Mouse (Mus musculus) gastrocnemius, postnatal 36 days (tissue): ENCODE measurements around the gene Rab3il1. TPM values are rescaled to one million over a fixed set of nuclear protein-coding genes. Genes with fewer than 3 reads are reported as not detected.

Experiments used
- DNase-seq, 2 experiments: peaks; one replicate each; pipeline ENCODE4 v3.0.0; 2022
- intact Hi-C: fragments of 180-260 bp; cut with DNase I; formaldehyde crosslinking; loops from one replicate; pipeline ENCODE4 v1.15.1; 2025
- total RNA-seq, 2 experiments: library from RNA; stranded (reverse); gene quantifications; 2 replicates each; pipeline ENCODE4 v1.2.3; 2021

Gene Rab3il1
- total RNA-seq, 2 experiments from 2014 or later = 4.5 to 4.6 TPM

DNA sequence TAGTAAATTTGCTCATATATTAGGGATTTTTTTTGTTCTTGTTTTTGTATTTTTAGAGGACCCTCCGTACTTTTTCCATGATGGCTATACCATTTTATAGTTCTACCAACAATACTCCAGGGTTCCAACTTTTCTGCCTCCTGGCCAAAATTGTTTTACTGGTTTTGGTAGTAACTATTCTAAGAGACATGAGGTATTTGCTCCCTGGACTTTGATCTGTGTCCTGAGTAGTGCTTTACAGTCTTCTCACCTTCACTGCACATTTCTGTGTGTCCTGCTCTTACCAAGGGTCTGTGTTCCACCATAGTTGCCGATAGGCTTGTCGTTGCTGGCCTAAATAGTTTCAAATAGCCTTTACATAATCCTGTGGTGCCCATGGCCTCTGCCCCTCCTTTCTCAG is 36.9 kb downstream of the Rab3il1 start:
- no peak for DNase-seq
- intact Hi-C loops = loop anchor here (5.0 kb wide), 1 partner anchor 159 kb away; no protein-coding TSS in a partner anchor

DNA sequence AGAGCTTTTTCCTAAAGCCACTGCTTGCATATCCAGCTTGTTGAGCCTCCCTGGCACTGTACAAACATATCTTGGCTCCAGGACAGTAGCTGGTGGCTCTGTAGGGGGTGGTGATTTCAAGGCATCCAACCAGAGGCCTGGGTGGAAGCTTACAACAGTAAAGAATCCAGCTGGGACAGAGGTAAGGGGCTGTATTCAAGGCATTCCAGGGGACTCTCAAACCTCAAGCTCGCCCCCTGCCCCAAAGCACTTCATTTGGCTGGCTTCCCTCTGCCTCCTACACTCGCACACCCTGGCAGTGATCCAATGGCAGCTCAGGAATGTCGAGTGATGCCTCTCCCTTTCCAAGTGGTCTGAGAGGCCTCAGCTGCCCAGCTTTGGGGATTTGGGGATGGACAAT is 37.4 kb downstream of the Rab3il1 start:
- DNase-seq = no peak
- intact Hi-C loops = loop anchor here (5.0 kb wide), 1 partner anchor 158 kb away; no protein-coding TSS in a partner anchor

DNA sequence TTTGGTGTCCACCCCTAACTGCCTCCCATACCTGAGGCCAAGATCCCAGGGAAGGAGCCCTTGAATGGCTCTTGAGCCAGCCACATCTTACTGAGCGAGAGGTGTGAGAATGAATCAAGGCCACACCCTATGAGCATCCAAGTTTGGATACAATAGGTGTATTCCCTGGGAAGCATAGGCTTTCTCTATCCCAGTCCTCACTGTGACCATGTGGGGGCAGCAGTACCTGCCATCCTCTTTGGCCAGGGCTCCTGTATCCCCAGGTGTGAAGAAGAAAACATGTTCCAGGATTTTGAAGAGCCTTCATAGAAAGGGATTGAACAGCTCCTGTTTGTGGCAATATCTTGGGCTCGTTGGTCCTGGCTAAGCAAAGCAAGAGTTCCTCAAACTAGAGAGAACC is 38.1 kb downstream of the Rab3il1 start:
- no peak for DNase-seq
- intact Hi-C loops = loop anchor here (5.0 kb wide), 2 partner anchors 63 to 158 kb away; partner anchors contain the start of gene Fads2

DNA sequence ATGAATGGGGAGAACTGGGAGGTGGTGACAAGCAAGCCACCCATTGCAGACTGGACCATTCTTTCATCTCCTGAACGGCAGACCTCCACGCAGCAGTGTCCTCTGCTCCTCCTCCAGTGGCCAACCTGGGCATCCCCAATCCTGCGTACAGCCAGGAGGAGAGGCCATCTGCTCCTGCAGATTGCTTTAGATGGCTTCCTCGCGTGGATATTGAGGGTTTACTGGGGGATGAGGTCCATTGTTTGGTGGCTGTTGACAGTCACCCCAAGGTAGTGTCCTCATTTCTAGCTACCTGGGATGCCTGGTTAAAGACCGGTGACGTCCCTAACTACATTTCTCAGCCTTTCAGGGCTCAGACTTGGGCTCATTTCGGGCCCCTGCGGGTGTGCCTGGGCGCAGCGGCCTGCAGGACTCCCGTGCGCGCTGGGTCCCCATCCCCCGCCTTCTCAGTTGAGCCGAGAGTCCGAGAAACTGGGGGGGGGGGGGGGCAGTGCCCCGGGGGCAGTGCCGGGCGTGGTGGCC is 39.5 kb downstream of the Rab3il1 start:
- intact Hi-C loops = loop anchor here (5.0 kb wide), 1 partner anchor 61 kb away; the partner anchor contains the start of gene Fads2
- no peak for DNase-seq

DNA sequence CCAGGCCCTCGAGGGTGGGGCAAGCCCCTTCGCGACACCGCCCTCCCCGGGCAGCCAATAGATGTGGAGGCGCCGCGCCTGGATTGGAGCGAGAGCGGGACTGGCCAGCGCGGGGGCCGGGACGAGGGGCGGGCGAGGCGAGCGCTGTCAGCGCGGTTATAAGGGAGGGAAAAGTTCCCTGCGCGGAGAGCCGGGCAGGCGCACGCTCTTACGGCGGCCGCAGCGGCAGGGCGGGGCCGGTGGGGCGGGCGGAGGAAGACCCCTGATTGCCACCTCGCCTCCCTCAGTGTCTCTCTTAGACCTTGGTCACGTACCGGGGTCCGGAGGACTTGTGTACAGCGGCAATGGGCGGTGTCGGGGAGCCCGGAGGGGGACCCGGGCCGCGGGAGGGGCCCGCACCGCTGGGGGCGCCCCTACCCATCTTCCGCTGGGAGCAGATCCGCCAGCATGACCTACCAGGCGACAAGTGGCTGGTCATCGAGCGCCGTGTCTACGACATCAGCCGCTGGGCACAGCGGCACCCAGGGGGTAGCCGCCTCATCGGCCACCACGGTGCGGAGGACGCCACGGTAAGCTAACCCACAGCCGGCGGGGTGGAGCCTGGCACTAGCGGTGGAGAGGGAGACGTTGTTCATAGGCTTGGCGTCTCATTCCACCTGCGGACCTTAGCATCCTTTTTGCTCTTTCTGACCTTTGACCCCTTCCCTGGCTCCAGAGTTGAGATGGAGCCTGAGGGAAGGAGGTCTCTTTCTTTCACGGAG is 40.1 kb downstream of the Rab3il1 start, which contains the start of gene Fads3:
Gene Fads3, plus strand, starts transcription at position 182 of the 761 bp plus-strand sequence.
- peak; percentile 72 to 83 for DNase-seq
- intact Hi-C loops = loop anchor here (5.0 kb wide), 1 partner anchor 61 kb away; the partner anchor contains the start of gene Fads2

DNA sequence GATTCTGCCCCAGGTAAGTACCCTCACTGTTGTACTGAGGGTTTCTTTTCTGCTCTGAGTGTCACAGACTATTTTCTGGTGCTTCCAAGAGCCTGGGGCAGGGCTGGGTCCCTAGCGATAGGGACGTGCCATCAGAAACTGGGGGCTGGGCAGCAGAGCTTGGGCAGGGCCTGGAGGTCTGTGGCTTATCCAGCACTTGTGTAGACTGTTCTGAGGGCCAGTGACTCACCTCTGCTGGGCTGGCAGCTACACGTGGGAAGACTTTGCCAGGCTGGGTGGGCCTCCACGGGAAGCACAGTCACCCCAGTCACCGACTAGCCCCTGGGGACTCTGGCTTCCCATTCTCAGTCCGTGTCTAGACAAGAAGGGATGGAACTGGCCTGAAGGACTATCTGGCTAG is 40.8 kb downstream of the Rab3il1 start:
- intact Hi-C loops = loop anchor here (5.0 kb wide), 1 partner anchor 60 kb away; the partner anchor contains the start of gene Fads2
- DNase-seq = no peak

DNA sequence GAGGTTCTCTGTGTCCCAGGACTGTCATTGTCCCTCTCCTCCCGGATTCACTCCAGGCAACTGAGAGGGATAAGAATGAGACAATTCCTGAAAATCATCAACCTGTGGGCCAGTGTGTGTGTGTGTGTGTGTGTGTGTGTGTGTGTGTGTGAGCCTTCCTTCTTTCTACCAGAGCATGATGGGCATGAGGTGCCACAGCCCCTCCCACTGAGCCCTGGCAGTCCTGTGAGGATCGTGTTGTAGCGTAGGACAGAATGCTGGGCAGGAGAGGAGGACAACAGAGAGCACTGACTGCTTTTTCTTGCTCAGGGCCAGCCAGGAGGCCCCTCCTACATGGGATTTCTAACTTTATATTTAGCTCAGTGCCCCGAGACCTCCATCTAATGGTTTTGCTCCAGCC is 41.3 kb downstream of the Rab3il1 start:
- intact Hi-C loops = loop anchor here (5.0 kb wide), 1 partner anchor 59 kb away; the partner anchor contains the start of gene Fads2

DNA sequence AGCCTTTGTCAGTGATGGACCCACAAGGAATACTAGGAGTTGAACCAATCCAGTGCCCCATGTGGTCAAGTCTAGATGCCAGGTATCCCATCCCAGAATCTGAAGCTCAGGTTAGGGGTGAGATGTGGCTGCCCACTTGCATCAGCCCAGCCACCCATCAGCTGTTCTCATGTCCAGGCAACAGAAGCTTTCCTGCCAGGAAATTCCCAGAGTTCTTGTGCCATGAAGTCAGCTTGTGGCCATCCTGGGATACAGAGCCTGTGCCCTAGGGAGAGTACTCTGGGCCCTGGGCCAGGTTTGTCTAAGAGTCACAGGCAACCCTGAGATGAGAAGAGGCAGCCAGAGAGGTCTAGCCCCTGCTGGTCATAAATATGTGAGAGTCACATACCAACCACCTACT is 42.2 kb downstream of the Rab3il1 start:
- no peak for DNase-seq

More for the DNA sequence above, 41.3 kb downstream of the Rab3il1 start:
- no peak for DNase-seq

DNA sequence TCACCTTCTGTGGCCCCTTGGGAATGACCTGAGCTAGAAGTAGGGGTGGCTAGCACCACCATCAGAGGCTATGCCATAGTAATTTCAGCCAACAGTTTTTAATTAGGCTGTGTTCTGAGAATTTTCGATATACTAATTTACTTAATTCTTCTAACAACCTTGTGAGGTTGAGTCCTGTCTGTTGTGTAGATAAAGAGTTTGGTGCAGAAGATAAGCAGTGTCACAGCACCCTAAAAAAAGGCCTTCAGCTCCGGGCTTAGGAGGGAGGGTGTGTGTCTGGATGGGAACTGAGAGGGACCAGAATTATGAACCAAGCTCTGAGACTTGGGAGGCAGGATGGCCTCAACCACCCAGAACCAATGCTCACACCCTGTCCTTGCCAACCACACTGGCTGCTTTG is 44.2 kb downstream of the Rab3il1 start:
- intact Hi-C loops = no loop called here
- DNase-seq = no peak

More for the DNA sequence above, 42.2 kb downstream of the Rab3il1 start:
- intact Hi-C loops = loop anchor here (5.0 kb wide), 1 partner anchor 59 kb away; the partner anchor contains the start of gene Fads2

DNA sequence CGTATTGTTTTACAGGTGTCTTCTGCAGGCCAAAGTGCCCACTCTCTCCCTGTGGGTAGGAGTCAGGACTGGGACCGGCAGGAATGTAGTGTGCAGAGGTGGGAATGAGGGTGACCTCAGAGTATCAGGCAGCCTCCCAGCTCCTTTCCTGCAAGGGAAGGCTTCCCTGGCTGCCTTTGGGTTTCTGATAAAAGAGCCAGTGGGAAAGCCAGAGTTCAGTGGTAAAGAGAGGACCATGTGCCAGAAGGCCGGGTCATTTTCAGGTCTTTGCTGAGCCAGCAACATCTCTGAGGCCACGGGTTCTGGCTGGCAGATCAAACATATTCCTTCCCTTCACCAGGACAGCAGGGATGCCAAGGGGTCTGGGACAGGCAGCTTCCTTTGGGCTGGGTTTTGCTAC is 44.9 kb downstream of the Rab3il1 start:
- intact Hi-C loops = no loop called here
- DNase-seq = no peak

DNA sequence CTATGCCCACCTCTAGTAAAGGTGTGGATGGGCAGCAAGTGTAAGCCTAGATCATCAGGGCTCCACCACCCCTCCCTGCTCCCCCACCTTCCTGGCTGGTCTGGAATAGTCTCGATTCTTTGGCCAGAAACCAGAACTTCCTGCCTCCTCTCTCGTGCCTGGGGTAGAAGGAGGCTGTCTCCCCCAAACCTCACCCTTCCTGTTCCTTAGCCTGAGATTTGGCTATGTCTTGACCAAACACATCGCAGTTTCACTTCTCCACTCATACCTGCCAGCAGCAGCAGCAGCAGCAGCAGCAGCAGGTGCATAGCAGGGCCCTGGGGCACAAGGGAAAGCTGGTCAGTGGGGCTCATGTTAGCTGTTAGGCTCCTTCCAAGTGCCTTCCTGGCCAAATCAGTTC is 45.5 kb downstream of the Rab3il1 start:
- DNase-seq = no peak
- intact Hi-C loops = no loop called here

DNA sequence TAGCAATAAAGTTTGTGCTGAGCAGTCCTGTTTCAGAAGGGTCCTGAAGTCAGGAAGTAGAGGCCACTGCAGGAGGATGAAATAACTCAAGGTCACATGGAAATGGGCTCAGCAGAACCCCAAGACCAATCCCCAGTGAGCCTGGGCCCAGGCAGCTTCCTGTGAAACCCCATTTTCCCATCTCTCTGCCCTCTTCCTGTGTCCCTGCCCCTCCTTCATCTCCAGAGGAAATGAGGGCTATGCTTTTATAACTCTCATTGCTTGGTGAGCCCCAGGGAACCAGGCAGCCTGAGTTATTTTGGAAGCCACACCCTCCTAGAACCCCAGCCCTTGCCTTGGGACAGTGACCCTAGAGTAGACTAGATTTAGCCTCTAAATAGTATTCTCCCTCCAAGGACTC is 48.1 kb downstream of the Rab3il1 start:
- DNase-seq = no peak
- intact Hi-C loops = no loop called here

DNA sequence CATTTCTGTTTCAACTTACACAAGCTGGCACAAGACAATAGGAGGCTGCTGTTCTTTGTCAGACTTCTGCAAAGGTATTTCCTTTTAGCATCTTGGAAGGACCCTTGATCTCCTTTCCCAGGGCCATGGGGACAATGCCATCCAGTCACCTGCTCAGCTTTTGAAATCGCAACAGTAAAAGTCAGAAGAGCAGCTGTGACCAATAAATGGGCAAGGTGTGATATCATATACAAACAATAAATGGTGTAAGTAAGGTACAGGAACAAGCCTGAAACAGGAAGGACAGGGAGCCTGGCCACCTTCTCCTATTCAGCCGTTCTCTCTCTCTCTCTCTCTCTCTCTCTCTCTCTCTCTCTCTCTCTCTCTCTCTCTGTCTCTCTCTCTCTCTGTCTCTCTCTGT is 49.0 kb downstream of the Rab3il1 start:
- intact Hi-C loops = no loop called here
- no peak for DNase-seq

DNA sequence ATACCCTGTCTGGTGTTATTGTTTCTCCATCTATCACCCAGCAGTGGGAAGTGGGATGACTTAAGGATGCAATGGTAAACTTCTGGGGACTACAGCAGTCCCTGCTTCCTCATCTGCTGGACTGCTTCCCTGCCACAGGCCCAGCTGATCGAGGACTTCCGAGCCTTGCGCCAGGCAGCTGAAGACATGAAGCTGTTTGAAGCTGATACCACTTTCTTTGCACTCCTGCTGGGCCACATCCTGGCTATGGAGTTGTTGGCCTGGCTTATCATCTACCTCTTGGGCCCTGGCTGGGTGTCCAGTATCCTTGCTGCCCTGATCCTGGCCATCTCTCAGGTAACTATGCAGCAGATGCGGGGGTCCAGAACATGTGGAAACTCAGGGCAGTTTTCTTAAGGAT is 51.2 kb downstream of the Rab3il1 start:
- intact Hi-C loops = no loop called here

DNA sequence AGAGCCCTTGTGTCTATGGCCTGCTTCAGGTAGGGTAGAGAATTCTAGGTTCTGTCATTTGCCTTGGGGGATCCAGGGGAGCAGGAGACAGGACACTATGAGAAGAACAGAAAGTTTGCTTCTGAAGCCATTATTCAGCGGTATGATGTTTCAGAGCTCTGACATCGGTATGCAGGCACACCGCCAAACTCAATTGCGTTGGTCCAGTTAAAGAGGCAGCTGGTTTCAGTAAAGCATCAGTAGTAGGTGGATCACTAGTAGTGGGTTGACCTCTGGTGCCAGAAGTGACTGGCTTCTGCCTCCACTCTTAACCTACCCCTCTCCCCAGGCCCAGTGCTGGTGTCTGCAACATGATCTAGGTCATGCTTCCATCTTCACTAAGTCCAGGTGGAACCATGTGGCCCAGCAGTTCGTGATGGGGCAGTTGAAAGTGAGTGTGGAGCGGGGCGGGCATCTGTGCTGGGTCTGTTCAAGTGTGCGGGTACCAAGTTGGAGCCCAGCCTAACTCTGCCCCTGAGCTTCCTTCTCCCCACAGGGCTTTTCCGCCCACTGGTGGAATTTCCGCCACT is 52.3 kb downstream of the Rab3il1 start:
- intact Hi-C loops = no loop called here
- DNase-seq = no peak

More for the DNA sequence above, 51.2 kb downstream of the Rab3il1 start:
- DNase-seq = no peak

DNA sequence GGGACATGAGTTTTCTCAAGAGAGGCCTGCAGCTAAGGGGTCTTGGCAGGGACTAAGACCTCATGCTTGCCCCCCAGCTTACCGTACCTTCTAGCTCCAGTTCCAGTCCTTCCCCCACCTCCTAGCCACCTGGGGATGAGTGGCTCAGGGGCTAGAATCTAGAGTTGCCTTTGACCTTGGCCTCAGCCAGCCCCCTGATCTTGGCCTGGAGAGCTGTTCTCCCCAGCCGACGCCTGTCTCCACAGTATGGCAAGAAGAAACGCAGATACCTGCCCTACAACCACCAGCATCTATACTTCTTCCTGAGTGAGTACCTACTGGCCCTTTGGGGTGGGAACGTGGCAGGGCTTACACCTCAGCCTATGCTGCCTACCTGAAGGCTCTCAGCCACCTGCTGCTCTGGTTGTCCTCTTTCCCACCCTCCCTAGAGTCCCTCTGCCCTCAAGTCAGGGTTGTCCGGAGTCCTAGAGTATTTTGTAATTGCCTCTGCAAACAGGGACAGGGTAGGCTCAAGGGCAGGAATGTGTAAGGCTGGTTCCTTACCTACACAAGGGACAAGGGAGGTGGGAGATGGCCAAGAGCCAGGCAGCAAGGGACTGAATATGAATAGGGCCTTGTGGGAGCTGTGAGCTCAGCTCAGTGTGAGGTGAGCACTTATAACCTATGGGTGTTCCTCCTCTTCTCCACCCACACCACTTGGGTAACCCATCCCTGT is 53.0 kb downstream of the Rab3il1 start:
- intact Hi-C loops = no loop called here
- no peak for DNase-seq

DNA sequence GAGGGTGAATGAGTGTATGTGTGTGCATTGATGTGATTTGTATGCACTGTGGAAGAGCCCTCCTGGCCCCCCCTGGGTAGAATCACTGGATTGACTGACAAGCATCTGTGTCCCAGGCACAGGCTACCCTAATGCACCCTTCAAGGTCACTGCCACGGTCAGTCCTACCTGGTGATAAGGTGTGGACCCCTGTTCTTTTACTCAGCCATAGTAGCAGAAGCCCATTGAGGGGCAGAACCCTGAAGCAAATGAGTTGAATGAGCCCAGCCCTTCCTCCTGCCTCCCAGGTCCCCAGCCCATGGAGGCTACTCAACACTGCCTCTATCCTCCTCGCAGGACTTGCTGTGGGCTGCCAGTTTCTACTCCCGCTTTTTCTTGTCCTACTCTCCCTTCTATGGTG is 53.8 kb downstream of the Rab3il1 start:
- DNase-seq = no peak
- intact Hi-C loops = no loop called here

DNA sequence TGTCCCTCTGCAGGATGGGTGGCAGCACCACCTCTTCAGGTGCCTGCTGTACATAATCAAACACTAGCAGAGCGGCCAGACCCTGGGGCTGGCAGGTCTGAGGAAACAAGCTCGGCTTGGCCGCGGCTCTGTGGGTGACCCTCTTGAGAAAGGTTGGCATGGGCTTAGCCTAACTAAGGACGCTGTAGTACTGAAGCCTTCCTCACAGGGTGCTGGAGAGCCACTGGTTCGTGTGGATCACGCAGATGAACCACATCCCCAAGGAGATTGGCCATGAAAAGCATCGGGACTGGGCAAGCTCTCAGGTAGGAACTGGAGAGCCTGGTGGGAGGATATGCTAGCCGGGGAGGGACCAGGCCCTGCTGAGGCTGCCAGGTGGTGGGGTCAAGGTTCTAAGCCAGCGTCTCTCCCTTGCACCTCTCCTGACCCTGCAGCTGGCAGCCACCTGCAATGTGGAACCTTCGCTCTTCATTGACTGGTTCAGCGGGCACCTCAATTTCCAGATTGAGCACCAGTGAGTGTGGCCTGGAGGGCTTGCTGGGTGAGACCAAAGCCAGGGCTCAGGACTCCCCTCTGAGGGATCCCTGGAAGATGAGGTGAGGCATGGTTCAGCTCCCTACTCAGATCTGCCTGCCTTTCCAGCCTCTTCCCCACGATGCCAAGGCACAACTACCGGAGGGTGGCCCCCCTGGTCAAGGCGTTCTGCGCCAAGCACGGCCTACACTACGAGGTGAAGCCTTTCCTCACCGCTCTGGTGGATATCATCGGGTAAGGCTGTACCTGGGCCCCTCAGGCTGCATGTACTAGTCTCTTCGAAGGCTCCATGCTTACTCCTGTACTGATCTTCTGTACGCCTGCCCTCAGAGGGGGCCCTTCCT is 54.6 kb downstream of the Rab3il1 start:
- DNase-seq = no peak
- intact Hi-C loops = no loop called here

DNA sequence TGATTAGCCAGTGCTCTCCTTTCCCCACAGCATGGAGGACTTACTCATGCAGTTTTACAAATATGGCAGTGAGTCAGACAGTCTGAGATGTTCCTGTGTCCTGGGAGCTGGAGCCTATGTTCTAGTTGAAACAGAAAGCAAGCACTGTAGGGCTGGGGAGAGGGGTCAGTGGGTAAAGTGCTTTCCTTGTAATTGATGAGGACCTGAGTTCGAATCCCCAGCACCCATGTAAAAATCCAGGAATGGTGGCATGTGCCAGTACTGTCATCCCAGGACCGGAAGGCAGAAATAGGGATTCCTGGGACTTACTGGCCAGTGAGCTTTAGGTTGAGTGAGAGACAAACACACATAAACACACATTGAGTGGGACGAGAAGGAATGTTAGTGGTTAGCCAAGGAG is 55.2 kb downstream of the Rab3il1 start:
- no peak for DNase-seq
- intact Hi-C loops = no loop called here
